Comparison of ENCODE assay signal across 14 mouse cellular contexts in genomic region chr15:67950281-67951040, GRCm38 (mm10).
A peak's percentile ranks its signal among the peaks of the same experiment; 100 is the strongest.
DNase-seq lines count a peak whose midpoint lies in the region; ATAC-seq and TF ChIP-seq lines count a peak whose summit lies in the region.
"Had no signal": no experiment of that assay in that cellular context is flagged by ENCODE, and none has a peak within 500 bp of the region (broad histone marks: within the 10 kb centered on the region; RNA-seq: fewer than 3 reads in every experiment).

No protein-coding gene starts in this region.

- H3K27ac ChIP-seq in heart, postnatal 0 days (ENCODE audit: low read depth), result no peak overlapping the region
- H3K27ac ChIP-seq: heart, adult 2 months; limb, embryonic 15.5 days; midbrain, embryonic 15.5 days had no signal

- peaks cover 8% of the 10 kb centered on the region for H3K4me1 ChIP-seq in heart, postnatal 0 days (ENCODE audit: control insufficient read depth, insufficient read depth)
- H3K4me1 ChIP-seq: limb, embryonic 15.5 days; midbrain, embryonic 15.5 days had no signal

- no peak overlapping the region for H3K9ac ChIP-seq in heart, postnatal 0 days (replicated peaks; ENCODE audit: low read depth, low read length)
- H3K9ac ChIP-seq: limb, embryonic 15.5 days; midbrain, embryonic 15.5 days had no signal

- H3K27me3 ChIP-seq in heart, postnatal 0 days (ENCODE audit: control insufficient read depth, insufficient read depth, low read length), result no peaks in the 10 kb centered on the region
- H3K27me3 ChIP-seq: limb, embryonic 15.5 days; midbrain, embryonic 15.5 days had no signal

- H3K4me2 ChIP-seq in heart, postnatal 0 days (ENCODE audit: low read depth, low read length), result no peak overlapping the region
- H3K4me2 ChIP-seq: limb, embryonic 15.5 days; midbrain, embryonic 15.5 days had no signal

- TF ChIP-seq EP300 in heart, postnatal 0 days (IDR thresholded peaks at IDR 0.05; ENCODE audit: low read depth), result no peak

- no peaks in the 10 kb centered on the region for H3K9me3 ChIP-seq in heart, postnatal 0 days (replicated peaks; ENCODE audit: control insufficient read depth, low read length)
- H3K9me3 ChIP-seq: G1E; limb, embryonic 15.5 days; midbrain, embryonic 15.5 days had no signal

- H3K4me3 ChIP-seq in heart, postnatal 0 days (ENCODE audit: low read depth, low read length), result no peak overlapping the region
- H3K4me3 ChIP-seq: heart, adult 2 months; limb, embryonic 15.5 days; midbrain, embryonic 15.5 days had no signal

- WGBS in heart, postnatal 0 days, result 33% methylated on average over 6 of the region's 6 CpGs

- no peak for ATAC-seq in heart, postnatal 0 days (ENCODE audit: insufficient read depth, low read depth)
- ATAC-seq: midbrain, embryonic 15.5 days had no signal

- no peaks in the 10 kb centered on the region for H3K36me3 ChIP-seq in heart, postnatal 0 days (replicated peaks; ENCODE audit: control insufficient read depth, insufficient read depth, low read length)
- H3K36me3 ChIP-seq: G1E; limb, embryonic 15.5 days; midbrain, embryonic 15.5 days had no signal

- no peak for TF ChIP-seq CTCF in heart, postnatal 0 days (IDR thresholded peaks at IDR 0.05; ENCODE audit: low read depth)

- DNase-seq in heart, postnatal 0 days (ENCODE audit: low spot score), result peak; percentile 10
- DNase-seq in heart, adult 8-10 months (ENCODE audit: low spot score), result no peak
- DNase-seq in right cerebral cortex, postnatal 36 days (ENCODE audit: low spot score in 2 of 2), result peak; percentile 6 to 10
- no peak for DNase-seq in right cerebral cortex, postnatal 14 days
- peak; percentile 57 to 65 for DNase-seq in cerebellum, postnatal 10 days
- DNase-seq in urinary bladder, postnatal 10 days (ENCODE audit: low spot score), result no peak
- no peak for DNase-seq in lung, postnatal 4 days
- no peak for DNase-seq in thymus, postnatal 4 days
- DNase-seq: heart, adult 2 months; heart, postnatal 36 days; lung, adult 2 months had no signal

Comparison
In these comparisons a context has a peak if more than half of its experiments do, and no peak if none do; other contexts are left out.
1. DNase-seq: peak in heart, postnatal 0 days (single experiment), right cerebral cortex, postnatal 36 days (2 of 2) and cerebellum, postnatal 10 days (2 of 2); none in heart, adult 8-10 months (single experiment), right cerebral cortex, postnatal 14 days (single experiment), urinary bladder, postnatal 10 days (single experiment), lung, postnatal 4 days (0 of 2) and thymus, postnatal 4 days (single experiment).